Mouse (Mus musculus) liver, embryonic 11.5 days (tissue): ENCODE data around the gene Slc43a2. TPM values are rescaled to one million over a fixed set of nuclear protein-coding genes. Genes with fewer than 3 reads are reported as not detected.

ENCODE experiments used
- microRNA-seq: library from miRNA; unstranded; fragments of <30 nt; microRNA quantifications from one replicate; pipeline ENCODE4, GENCODE M21; 2017; ENCODE audit warnings: borderline number of aligned reads
- polyA plus RNA-seq: library from polyadenylated mRNA; unstranded; fragments of >200 nt; fragmentation: Nextera tagmentation; extraction: Ambion mirVana; gene quantifications from 2 replicates; pipeline ENCODE4 v1.2.1, GENCODE M21; 2014

The Slc43a2 gene
- polyA plus RNA-seq, 1 experiment from 2014 or later, result 7.8 TPM

Small RNA genes lying within 50 kb of the gene (microRNA-seq; reads per million reads assigned to microRNA genes)
- gene Mir3971, result not detected

Other genes with a start within 250 kb of the Slc43a2 start
- 149 and 154 TPM in 2 replicates for gene Rpa1, start 183.4 kb upstream of the Slc43a2 start, polyA plus RNA-seq
- 10.4 and 10.9 TPM in 2 replicates for gene Smyd4, start 183.3 kb upstream of the Slc43a2 start, polyA plus RNA-seq
- 217 and 224 TPM in 2 replicates for gene Serpinf1, start 109.0 kb upstream of the Slc43a2 start, polyA plus RNA-seq
- 321 and 377 TPM in 2 replicates for gene Serpinf2, start 92.1 kb upstream of the Slc43a2 start, polyA plus RNA-seq
- 21.8 and 21.9 TPM in 2 replicates for gene Wdr81, start 77.0 kb upstream of the Slc43a2 start, polyA plus RNA-seq
- 29.8 and 33.0 TPM in 2 replicates for gene Tlcd2, start 70.0 kb upstream of the Slc43a2 start, polyA plus RNA-seq
- 105 and 119 TPM in 2 replicates for gene Prpf8, start 44.9 kb upstream of the Slc43a2 start, polyA plus RNA-seq
- 1.2 and 1.5 TPM in 2 replicates for gene Rilp, start 21.6 kb upstream of the Slc43a2 start, polyA plus RNA-seq
- 7.0 and 7.8 TPM in 2 replicates for gene Scarf1, start 18.2 kb upstream of the Slc43a2 start, polyA plus RNA-seq
- 63.2 and 65.1 TPM in 2 replicates for gene Pitpna, start 56.4 kb downstream of the Slc43a2 start, polyA plus RNA-seq
- 21.9 and 22.2 TPM in 2 replicates for gene Inpp5k, start 99.3 kb downstream of the Slc43a2 start, polyA plus RNA-seq
- gene Myo1c, start 118.8 kb downstream of the Slc43a2 start, polyA plus RNA-seq, result 37.4 and 41.9 TPM in 2 replicates
- gene Crk, start 147.6 kb downstream of the Slc43a2 start, polyA plus RNA-seq, result 70.4 and 71.1 TPM in 2 replicates
- 710 and 755 TPM in 2 replicates for gene Ywhae, start 201.2 kb downstream of the Slc43a2 start, polyA plus RNA-seq